Mouse (Mus musculus) intestine, postnatal 0 days (tissue): ENCODE results near the gene Zfhx2. TPM values are rescaled to one million over a fixed set of nuclear protein-coding genes. Genes with fewer than 3 reads are reported as not detected.

ENCODE experiments used
- ATAC-seq: fragments of 200-750 bp; cut with Nextera tagmentation; 2 replicates; pipeline ENCODE4 v1.8.0; 2017; ENCODE audit warnings: mild to moderate bottlenecking, moderate TSS enrichment, moderate library complexity
- H3K27ac ChIP-seq: fragments of 300-500 bp; sonication (generic); 2 replicates; pipeline ENCODE4 v1.5.1; 2014; ENCODE audit warnings: mild to moderate bottlenecking, low read depth, low read length, moderate library complexity
- H3K27me3 ChIP-seq: fragments of 300-500 bp; sonication (generic); replicated peaks from 2 replicates; pipeline ENCODE4 v1.6.1; 2014; ENCODE audit warnings: low read length, mixed read lengths; ENCODE audit not compliant: control insufficient read depth, insufficient read depth
- H3K36me3 ChIP-seq: fragments of 300-500 bp; sonication (generic); 2 replicates; pipeline ENCODE4 v1.6.1; 2014; ENCODE audit warnings: mild to moderate bottlenecking, moderate library complexity; ENCODE audit not compliant: control insufficient read depth, insufficient read depth
- H3K4me1 ChIP-seq: fragments of 300-500 bp; sonication (generic); replicated peaks from 2 replicates; pipeline ENCODE4 v1.6.1; 2014; ENCODE audit warnings: antibody characterized with exemption, low read length, mixed read lengths; ENCODE audit not compliant: control insufficient read depth, insufficient read depth
- H3K4me2 ChIP-seq: fragments of 300-500 bp; sonication (generic); replicated peaks from 2 replicates; pipeline ENCODE4 v1.6.1; 2014; ENCODE audit warnings: low read depth, mild to moderate bottlenecking, moderate library complexity
- H3K4me3 ChIP-seq: fragments of 300-500 bp; sonication (generic); 2 replicates; pipeline ENCODE4 v1.5.1; 2014; ENCODE audit warnings: low read depth, low read length
- H3K9ac ChIP-seq: fragments of 300-500 bp; sonication (generic); 2 replicates; pipeline ENCODE4 v1.6.1; 2014; ENCODE audit warnings: mild to moderate bottlenecking, low read depth, low read length
- H3K9me3 ChIP-seq: fragments of 300-500 bp; sonication (generic); 2 replicates; pipeline ENCODE4 v1.6.1; 2016; ENCODE audit warnings: mixed run types; ENCODE audit not compliant: control insufficient read depth
- CTCF ChIP-seq: sonication (generic); IDR thresholded peaks from 2 replicates; pipeline ENCODE4 v1.5.1; 2016; ENCODE audit warnings: low read depth, mild to moderate bottlenecking, control low read depth, antibody characterized with exemption, moderate library complexity
- WGBS: fragments of 180-500 bp; shearing (Covaris S2); extraction: QIAGEN DNeasy Blood & Tissue Kit; methylation state at CpG from one replicate; pipeline ENCODE4 v1.1.7; 2014; 5-methylcytosine and 5-hydroxymethylcytosine counted together
- polyA plus RNA-seq: library from polyadenylated mRNA; unstranded; fragments of >200 nt; fragmentation: Nextera tagmentation; extraction: Ambion mirVana; gene quantifications from 2 replicates; pipeline ENCODE4 v1.2.1, GENCODE M21; 2015

The Zfhx2 gene
- polyA plus RNA-seq, 1 experiment from 2014 or later = 0.87 TPM

DNA sequence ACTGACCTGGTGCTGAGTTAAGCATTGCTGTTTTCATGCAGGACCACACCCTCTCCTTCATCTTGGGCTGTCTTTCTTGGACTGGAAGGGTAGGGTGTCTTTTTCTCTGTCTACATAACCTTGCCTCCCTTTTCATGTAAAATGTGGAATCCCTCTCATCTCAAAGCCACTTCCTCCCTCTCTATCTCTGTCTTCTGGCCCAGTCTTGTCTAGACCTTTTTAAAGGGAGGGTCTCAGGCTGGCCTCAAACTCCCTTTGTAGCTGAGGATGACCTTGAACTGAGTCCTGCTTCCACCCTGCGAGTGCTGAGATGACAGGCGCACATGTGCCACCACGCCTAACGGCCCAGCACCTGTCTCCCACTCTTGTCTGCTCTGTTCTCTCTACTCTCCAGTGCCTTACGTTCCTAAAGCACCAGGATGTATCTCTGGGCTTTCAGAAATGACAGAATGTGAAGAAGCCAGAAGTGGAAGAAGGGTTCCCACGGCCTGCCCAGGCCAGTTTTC, 6.1 kb downstream of the Zfhx2 start:
- H3K4me3 ChIP-seq = no peak overlapping the region
- no peak overlapping the region for H3K4me2 ChIP-seq
- no peaks in the 10 kb centered on the region for H3K27me3 ChIP-seq
- H3K27ac ChIP-seq = no peak overlapping the region
- 80% methylated on average over 6 of the region's 6 CpGs for WGBS
- H3K9me3 ChIP-seq = no peaks in the 10 kb centered on the region
- no peaks in the 10 kb centered on the region for H3K4me1 ChIP-seq
- no peak overlapping the region for H3K9ac ChIP-seq
- no peaks in the 10 kb centered on the region for H3K36me3 ChIP-seq
- no peak for TF ChIP-seq CTCF
- ATAC-seq = no peak

DNA sequence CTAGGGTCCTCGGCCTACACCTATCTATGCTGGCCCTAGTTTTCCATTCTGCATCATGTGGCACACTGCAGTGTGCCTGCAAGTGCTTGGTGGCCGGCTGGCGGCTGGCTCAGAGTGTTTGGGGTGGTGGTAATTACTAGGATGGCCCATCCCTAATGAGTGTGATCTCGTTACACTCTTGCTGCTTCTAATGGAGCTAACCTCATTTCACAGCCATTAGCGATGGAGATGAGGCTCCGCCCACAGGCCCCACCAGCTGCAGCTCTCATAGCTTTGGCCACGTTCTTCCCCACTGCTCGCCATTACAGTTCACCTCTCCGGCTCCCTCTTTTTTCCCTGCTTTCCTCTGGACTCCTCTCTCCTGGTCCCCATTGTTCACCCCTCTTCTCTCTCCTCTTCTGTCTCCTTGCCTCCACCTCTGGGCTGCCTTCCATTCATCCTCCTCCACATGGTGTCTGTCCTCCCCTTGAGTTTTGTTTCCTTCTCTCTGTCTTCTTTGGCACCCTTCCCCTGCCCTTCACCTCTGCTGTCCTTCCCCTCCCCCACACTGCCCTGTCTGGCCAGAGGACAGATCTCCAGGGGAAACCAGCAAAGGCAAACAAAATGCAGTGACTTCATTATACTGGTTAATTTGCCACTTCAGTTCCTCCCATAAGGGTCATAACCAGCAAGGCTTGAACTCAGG, 6.7 kb downstream of the Zfhx2 start:
- ATAC-seq = no peak
- Histone ChIP-seq H3K27me3 (no peaks in the 10 kb centered on the region), H3K27ac (no peak overlapping the region), H3K9me3 (no peaks in the 10 kb centered on the region), H3K4me3 (no peak overlapping the region), H3K9ac (no peak overlapping the region), H3K36me3 (no peaks in the 10 kb centered on the region), H3K4me2 (no peak overlapping the region), H3K4me1 (no peaks in the 10 kb centered on the region)
- no peak for TF ChIP-seq CTCF
- 69% methylated on average over 9 of the region's 9 CpGs for WGBS

DNA sequence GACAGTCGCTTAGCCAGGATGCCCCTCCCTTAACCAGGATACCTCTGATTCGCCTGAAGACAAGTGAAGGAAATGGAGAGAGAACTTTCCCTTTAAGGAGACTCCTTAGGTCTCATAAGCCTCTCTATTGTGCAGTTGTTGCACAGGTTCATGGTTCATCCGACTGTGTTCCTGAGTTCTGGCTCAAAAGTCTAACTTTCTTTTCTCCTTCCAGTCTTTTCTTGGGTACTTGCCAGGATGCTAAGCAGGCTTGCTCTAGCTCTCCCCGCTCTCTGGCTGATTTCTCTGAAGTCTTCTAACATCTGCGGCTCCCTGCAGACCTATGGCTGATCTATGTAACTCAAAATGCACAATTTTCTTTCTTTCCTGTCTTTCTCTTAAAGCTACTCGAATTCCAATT, 8.6 kb downstream of the Zfhx2 start:
- H3K9me3 ChIP-seq = no peaks in the 10 kb centered on the region
- H3K27ac ChIP-seq = no peak overlapping the region
- H3K4me3 ChIP-seq = no peak overlapping the region
- no peak for ATAC-seq
- H3K27me3 ChIP-seq = no peaks in the 10 kb centered on the region
- H3K4me2 ChIP-seq = no peak overlapping the region
- no peak overlapping the region for H3K9ac ChIP-seq
- no peaks in the 10 kb centered on the region for H3K4me1 ChIP-seq
- 60% methylated on average over 6 of the region's 6 CpGs for WGBS
- no peak for TF ChIP-seq CTCF
- no peaks in the 10 kb centered on the region for H3K36me3 ChIP-seq

DNA sequence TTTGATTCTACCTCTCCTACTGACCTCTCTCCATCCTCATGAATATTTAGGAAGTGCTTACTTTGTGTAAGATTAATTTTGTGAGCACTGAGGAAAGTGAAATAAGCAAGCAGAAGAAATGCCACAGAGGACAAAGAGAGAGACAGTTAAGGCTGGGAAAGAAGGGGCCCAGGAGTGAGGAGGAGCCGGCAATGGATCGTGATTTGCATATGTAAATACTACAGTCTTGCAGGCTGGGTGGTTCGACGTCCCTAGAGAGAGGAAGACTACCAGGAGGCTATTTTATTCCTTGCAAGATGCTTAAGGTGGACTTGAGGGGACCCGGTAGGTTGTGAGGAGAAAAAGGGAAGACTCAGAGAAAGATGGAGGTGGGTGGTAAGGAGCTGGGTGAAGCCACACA, 11.0 kb downstream of the Zfhx2 start:
- 39% methylated on average over 5 of the region's 5 CpGs for WGBS
- Histone ChIP-seq H3K4me3 (no peak overlapping the region), H3K4me1 (no peaks in the 10 kb centered on the region), H3K9me3 (no peaks in the 10 kb centered on the region), H3K36me3 (no peaks in the 10 kb centered on the region), H3K4me2 (no peak overlapping the region), H3K27ac (no peak overlapping the region), H3K9ac (no peak overlapping the region), H3K27me3 (no peaks in the 10 kb centered on the region)
- ATAC-seq = no peak
- TF ChIP-seq CTCF = no peak

DNA sequence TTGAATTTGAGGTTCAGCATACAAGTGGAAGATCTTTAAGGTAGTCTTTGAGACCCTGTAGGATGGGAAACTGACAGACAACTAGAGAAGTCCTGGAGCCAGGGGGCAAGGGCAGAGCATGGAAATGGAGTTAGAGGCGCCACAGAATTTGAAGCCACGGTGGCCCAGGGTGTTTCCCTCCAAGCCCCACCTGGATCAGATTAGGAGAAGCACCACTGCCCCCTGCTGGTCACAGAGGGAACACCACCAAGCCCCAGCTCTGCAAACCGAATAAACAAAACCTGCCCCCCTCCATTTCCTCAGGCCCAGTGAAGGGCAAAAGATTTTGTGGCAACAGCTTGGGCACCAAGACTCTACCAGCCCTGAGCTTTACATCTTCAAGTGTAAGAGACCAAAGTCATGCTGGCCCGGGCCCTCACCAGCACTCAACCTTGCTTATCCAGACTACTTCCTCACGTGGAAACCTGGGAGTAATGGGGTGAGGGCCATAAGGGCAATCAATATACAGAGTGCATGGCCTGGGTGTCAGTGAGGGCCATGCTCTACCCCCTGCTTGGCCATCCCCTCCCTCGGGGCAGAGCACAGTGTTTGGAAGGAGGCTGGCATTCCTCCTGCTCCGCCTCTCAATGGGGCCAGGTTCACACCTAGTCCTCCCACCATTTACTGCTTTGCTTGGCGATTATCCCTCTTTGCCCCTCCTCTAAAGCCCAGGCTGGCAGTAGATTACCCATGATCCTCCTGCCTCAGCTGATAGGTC, 12.7 kb downstream of the Zfhx2 start:
- no peaks in the 10 kb centered on the region for H3K36me3 ChIP-seq
- no peaks in the 10 kb centered on the region for H3K27me3 ChIP-seq
- H3K4me2 ChIP-seq = no peak overlapping the region
- H3K4me3 ChIP-seq = no peak overlapping the region
- no peaks in the 10 kb centered on the region for H3K9me3 ChIP-seq
- no peak overlapping the region for H3K9ac ChIP-seq
- H3K27ac ChIP-seq = no peak overlapping the region
- peak; percentile 58; the same call in 1 of the 2 replicates for ATAC-seq
- TF ChIP-seq CTCF = peak; percentile 90
- WGBS = 25% methylated on average over 8 of the region's 8 CpGs
- H3K4me1 ChIP-seq = no peaks in the 10 kb centered on the region

DNA sequence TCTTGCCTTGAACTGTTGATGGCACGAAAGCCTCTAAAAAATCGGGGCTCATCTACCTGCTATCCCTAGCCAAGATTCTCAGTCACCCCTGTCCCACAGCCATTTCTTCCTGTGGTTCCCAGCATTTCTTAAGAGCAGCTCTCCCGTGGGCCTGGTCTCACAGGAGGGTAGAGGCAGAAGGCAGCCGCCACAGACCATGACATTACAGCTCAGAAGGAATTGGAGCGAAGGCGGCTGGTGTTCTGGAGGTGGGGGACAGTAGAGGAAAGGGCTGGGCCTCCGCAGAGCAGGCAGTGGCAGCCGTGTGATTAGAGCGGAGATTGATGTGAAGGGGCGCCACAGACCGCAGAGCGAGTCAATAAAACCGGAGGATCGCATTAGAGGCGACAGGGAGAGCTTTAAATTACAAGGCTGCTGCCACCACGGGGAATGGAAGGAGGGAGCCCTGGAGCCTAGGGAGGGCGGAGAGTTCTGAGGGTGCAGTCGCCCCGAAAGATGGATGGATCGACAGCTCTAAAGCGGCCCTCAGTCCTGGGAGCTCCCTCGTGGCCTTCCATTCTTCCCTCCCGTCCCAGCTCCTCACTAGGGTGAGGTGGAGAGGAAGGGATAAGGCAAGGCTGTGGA, 13.6 kb downstream of the Zfhx2 start:
- H3K9ac ChIP-seq = no peak overlapping the region

More for the DNA sequence above, 13.6 kb downstream of the Zfhx2 start:
- Histone ChIP-seq H3K27me3 (no peaks in the 10 kb centered on the region), H3K4me3 (no peak overlapping the region), H3K4me2 (peak overlapping the region; percentile 40; the same call in 1 of the 2 replicates), H3K9me3 (no peaks in the 10 kb centered on the region), H3K4me1 (no peaks in the 10 kb centered on the region), H3K27ac (no peak overlapping the region), H3K36me3 (no peaks in the 10 kb centered on the region)
- WGBS = 21% methylated on average over 23 of the region's 23 CpGs
- TF ChIP-seq CTCF = no peak
- no peak for ATAC-seq
